Comparison of ENCODE assay signal across 8 mouse cellular contexts in genomic region chr16:56524359-56524758, GRCm38 (mm10). TPM values are rescaled to one million over a fixed set of nuclear protein-coding genes. Genes with fewer than 3 reads are reported as not detected.
DNase-seq lines count a peak whose midpoint lies in the region; TF ChIP-seq lines count a peak whose summit lies in the region.

No protein-coding gene starts in this region.

- intact Hi-C loops in heart, postnatal 25 days (cut with DNase I): no loop called here

- peak; percentile 34 to 38 for DNase-seq in cerebellum, postnatal 14 days
- DNase-seq in cerebellum, adult 8-10 months: no peak
- DNase-seq in lung, adult 2 months: no peak
- no peak for DNase-seq in lung, postnatal 10 days
- DNase-seq in MEL-GATA-1-ER (ENCODE audit: extremely low read depth, low read depth): peak; percentile 11
- peak; percentile 40 for DNase-seq in kidney, postnatal 4 days
- no peak for DNase-seq in urinary bladder, postnatal 36 days (ENCODE audit: low spot score in 2 of 2)
- DNase-seq in heart, postnatal 25 days (ENCODE audit: low spot score): no peak

- TF ChIP-seq POLR2A in lung, adult 2 months (IDR thresholded peaks at IDR 0.05; ENCODE audit: borderline replicate concordance, extremely low read depth, low read depth, low read length): no peak

- H3K4me3 ChIP-seq in lung, adult 2 months (replicated peaks; ENCODE audit: extremely low read depth, low read depth, low read length): no peak overlapping the region

- peak; percentile 21; the same call in 1 of the 2 replicates for TF ChIP-seq CTCF in lung, adult 2 months (IDR thresholded peaks at IDR 0.05; ENCODE audit: insufficient read depth, low read length)

- 55% methylated on average over 8 of the region's 8 CpGs for WGBS in lung, adult 2 months

- H3K4me1 ChIP-seq in lung, adult 2 months (ENCODE audit: control insufficient read depth, insufficient read depth, low read length): no peaks in the 10 kb centered on the region

RNA-seq across cellular contexts. Expression of gene Abi3bp, which starts 46.7 kb away (rescaled TPM):
- polyA plus RNA-seq in lung, adult 2 months (2012; rRNA removed): 13.8 and 22.5 TPM in 2 replicates
- 1 to 10 TPM; 7.8 to 9.1 TPM for total RNA-seq in heart, postnatal 25 days (2021)

Comparison
In these comparisons a context has a peak if more than half of its experiments do, and no peak if none do; other contexts are left out.
1. DNase-seq: peak in cerebellum, postnatal 14 days (2 of 2), MEL-GATA-1-ER (single experiment) and kidney, postnatal 4 days (2 of 2); none in cerebellum, adult 8-10 months (single experiment), lung, adult 2 months (single experiment), lung, postnatal 10 days (single experiment), urinary bladder, postnatal 36 days (0 of 2) and heart, postnatal 25 days (single experiment).